Mouse (Mus musculus) embryo, embryonic 11 days (tissue): ENCODE measurements around the gene Hist1h2bb.

Experiments used
- DNase-seq: peaks from one replicate; pipeline ENCODE4 v3.0.0-alpha.2; 2015

Gene Hist1h2bb

DNA sequence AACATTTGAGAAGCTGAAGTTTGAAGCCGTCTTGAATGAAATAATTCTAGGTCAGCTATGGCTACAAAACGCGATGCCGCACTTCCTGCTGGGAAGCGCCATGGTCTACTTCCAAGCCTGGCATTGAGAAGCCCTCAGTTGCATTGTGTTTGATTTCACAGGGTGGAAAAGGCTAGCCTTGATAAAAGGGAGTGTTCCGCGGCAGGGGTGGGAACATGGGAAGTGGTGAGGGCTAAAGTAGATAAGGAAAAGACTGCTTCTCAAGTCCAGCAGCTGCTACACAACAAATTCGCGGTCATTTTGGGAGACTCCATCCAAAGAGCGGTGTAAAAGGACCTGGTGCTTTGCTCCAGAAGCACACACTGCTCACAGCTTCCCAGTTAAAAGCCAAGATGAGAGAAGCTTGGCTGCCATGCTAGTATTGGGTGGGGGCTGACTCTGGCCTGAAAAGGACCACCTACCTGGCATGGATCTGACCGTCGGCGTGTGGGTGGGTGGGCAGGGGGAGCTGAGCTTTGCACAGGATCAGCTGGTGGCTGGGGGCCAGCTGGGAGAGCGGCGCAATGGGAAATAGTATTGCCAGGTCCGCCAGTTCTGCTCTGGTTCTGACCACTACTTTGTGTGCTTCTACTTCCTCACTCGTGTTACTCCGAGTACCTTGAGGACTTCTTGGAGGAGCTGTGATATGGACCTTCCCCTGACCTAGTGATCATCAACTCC, 17.9 kb upstream of the Hist1h2bb start:
- no peak for DNase-seq

GRCm38 (mm10) chr13:23729192-23729525, 17.4 kb upstream of the Hist1h2bb start:
- DNase-seq, result no peak

GRCm38 (mm10) chr13:23729706-23730105, 16.8 kb upstream of the Hist1h2bb start:
- no peak for DNase-seq

DNA sequence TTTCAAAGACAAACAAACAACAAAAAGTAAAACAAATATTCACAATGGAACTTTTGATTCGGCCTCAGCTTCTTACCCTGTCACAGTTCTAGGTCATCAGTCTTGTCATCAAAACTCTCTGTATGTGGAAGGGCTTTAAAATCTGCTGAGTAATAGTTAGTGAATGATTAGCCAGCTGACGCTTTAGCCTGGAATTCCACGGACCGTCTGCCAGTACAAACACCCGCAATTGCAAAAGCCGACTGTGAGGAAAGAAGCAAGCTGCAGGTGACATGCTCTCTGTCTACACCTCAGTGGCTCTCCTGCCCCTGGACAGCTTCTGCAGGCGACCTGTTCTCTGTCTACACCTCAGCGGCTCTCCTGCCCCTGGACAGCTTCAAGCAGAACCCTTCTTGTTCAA, 16.1 kb upstream of the Hist1h2bb start:
- DNase-seq, result no peak

DNA sequence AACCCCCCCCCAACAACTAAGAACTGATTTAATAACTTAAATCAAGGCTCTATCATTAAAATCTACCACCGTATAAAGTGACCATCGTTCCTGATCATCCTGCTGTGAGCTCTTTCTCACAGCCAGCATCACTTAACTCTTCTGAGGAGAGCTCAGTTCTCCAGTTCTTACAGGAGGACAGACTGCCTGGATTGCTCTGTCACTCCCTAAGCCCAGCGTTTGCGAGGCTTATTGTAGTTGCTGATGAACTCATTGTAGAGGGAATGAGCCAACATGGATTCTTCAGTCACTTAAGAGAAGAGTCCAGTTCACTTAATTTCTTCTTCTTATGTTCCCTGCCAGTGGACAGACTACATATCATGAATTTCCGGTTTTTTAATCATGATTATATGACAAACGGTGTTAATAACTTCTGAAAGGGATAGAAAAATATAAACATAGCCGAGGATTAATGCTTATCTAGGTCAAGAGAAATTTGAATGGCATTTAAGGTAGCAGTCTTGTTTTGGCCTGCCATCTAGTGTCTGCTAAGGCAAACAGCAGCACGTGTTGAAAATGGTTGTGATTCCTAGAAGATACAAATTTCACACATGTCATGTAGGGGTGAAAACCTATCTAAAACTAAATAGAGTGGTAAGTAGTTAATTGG, 14.3 kb upstream of the Hist1h2bb start:
- DNase-seq, result peak; percentile 70

DNA sequence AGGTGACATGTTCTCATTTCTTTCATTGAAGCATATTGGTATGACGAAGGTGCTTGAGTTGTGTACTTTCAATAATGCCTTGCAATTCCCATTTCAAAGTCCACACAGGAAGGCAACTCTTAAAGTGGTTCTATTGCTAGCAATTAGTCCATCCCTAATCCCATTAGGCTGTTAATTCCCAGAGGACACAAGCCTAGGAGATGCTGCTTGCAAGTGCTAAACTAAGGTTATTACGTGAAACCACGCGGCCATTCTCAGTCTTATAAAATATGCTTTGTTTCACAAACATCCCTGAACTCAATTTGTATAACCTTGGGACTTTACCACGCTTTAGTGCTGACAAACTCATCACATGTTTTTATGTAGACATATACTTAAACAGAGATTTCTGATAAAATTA, 9.4 kb upstream of the Hist1h2bb start:
- DNase-seq, result no peak

GRCm38 (mm10) chr13:23738041-23738440, 8.5 kb upstream of the Hist1h2bb start:
- peak; percentile 49 for DNase-seq

DNA sequence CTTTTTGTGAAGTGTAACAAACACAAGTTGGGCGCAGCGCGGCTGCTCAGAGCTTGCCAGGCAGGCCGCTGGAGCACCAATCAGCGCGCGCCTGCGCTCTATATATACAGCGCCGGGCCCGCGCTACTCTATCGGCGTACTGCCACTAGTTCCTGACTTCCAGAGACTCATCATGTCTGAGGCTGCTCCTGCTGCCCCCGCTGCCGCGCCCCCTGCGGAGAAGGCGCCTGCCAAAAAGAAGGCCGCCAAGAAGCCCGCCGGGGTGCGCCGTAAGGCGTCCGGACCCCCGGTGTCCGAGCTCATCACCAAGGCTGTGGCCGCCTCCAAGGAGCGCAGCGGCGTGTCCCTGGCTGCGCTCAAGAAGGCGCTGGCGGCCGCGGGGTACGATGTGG, 7.9 kb upstream of the Hist1h2bb start, which contains the start of gene Hist1h1c:
Hist1h1c (plus strand) TSS at position 132 of the 392 bp plus-strand sequence.
- DNase-seq, result peak; percentile 95

DNA sequence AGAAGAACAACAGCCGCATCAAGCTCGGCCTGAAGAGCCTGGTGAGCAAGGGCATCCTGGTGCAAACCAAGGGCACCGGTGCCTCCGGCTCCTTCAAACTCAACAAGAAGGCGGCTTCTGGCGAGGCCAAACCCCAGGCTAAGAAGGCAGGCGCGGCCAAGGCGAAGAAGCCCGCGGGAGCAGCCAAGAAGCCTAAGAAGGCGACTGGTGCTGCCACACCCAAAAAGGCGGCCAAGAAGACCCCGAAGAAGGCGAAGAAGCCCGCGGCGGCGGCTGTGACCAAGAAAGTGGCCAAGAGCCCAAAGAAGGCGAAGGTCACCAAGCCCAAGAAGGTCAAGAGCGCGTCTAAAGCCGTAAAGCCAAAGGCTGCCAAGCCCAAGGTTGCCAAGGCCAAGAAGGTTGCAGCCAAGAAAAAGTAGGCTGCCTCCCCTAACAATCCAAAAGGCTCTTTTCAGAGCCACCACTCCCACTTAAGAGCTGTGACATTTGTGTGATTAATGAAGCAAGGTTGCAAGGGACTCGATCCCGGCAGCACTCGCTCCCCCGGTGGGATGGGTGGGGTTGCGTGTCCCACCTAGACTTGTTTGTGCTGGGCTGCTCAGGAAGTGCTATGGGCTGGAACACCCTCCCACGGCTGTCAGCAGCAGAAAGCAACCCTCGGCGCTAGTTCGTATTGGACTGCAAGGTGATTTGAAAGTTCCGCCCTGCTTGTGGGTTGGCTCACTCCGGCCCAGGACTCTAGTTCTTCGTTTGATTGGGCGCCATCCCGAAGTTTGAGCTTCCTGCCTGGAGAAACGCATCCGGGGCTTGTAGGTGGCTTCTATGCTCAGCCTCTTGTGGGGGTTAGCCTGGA, 7.2 kb upstream of the Hist1h2bb start:
- DNase-seq, result peak; percentile 93

GRCm38 (mm10) chr13:23739922-23740252, 6.6 kb upstream of the Hist1h2bb start:
- no peak for DNase-seq

GRCm38 (mm10) chr13:23740256-23740840, 6.2 kb upstream of the Hist1h2bb start:
- DNase-seq, result peak; percentile 42

DNA sequence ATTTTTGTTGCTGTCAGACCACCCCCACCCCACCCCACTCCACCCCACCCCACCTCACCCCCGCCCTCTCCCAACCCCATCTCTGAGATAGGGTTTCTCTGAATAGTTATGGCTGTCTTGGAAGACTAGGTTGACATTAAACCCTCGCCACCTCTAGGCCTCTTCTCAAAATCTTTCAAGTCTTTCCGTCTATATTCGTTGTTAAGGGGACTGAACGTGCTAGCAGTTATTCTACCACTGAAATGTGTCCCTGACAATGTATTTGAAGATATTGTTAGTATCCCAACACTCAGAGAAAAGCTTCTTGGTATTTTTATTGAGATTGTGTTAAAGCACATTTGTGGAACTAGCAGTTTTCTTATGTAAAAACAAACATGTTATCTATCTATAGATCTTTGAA, 5.6 kb upstream of the Hist1h2bb start:
- no peak for DNase-seq

DNA sequence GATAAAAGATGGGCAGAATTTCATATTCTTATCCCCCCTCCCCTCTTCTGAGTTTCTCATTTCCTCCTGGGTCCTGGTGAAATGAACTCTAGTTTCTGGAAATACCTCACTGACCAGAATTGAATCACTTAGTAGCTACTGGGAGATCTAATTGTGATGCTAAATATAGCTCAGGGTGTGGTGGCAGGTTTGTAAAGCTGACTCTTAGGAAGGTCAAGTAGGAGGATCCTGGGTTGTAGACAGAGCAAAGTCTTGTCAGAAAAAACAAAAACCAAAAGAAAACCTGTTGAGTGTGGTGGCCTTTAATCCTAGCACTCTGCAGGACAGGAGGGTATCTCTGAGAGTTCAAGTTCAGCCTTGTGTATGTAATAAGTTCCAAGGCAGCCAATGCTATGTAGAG, 4.5 kb upstream of the Hist1h2bb start:
- DNase-seq, result no peak

DNA sequence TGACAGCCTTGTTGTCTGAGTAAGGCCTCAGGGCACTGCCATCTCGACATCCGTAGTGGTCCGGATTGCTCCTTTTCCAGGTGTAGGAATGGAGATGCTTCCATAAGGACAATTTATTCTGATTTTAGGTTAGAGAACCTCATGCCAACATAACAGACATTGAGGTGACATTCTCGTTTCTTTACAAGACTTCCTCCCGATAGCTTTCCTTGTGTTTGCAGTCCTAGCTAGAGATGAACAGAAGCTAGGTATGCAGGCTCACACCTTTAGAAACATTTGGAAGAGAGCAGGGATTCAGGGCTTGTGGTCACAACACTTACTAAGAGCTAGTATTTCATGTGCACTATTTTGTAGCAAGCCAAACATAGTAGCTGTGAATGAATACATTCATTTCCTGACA, 3.3 kb upstream of the Hist1h2bb start:
- DNase-seq, result no peak

DNA sequence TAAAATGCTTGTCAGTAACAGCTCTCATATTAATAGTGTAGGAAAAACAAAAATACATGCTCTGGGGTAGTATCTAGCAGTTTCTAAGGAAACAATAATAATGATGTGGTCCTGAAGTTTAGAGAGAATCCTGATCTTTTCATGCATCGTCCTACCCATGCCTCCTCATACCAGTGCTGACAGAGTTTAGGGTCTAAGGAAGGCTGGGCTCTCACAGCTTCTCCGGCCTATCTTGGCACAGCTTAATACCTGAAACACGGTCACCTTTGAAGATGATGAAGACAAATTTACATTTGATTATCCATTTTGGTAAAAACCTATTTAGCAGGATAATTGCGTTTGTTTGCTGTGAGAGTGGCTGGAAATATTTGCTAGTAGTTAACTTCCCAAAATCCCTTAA, 2.6 kb upstream of the Hist1h2bb start:
- DNase-seq, result peak; percentile 37

DNA sequence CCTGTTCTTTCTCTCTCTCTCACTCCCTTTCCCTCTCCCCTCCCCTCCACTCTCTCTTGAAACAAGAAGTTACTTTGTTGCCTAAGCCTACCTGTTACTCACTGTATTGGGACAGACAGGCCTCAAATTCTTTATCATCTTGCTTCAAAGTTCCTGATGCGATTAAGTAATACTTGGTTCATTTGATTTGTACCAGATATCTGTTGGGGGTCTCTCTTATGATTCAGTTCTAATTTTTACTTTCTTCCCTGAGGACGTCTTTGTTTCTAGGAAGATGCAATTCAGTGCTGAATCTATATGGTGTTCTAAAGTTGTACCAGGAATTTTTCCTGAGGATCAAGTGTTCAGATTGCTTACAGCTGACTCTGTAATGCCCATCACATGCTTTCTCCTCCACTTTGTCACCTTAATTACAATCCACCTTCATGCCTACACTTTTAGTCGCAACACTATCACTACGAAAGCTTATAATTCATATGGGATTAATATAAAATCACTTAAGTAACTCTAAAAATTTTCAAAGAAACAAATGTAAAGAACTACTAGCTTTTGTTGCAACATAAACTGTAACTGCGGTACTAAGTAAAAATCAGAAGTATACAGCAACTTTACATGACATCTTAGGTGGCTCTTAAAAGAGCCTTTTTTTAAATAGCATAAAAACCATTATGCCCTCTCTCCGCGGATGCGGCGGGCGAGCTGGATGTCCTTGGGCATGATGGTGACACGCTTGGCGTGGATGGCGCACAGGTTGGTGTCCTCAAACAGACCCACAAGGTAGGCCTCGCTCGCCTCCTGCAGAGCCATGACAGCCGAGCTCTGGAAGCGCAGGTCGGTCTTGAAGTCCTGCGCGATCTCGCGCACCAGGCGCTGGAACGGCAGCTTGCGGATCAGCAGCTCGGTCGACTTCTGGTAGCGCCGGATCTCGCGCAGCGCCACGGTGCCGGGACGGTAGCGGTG, 1.8 kb upstream of the Hist1h2bb start:
- DNase-seq, result peak; percentile 47

GRCm38 (mm10) chr13:23745381-23746161, 963 bp upstream of the Hist1h2bb start, which contains the start of gene Hist1h3c:
Hist1h3c (minus strand) TSS chr13:23745602.
- peak; percentile 93 for DNase-seq

DNA sequence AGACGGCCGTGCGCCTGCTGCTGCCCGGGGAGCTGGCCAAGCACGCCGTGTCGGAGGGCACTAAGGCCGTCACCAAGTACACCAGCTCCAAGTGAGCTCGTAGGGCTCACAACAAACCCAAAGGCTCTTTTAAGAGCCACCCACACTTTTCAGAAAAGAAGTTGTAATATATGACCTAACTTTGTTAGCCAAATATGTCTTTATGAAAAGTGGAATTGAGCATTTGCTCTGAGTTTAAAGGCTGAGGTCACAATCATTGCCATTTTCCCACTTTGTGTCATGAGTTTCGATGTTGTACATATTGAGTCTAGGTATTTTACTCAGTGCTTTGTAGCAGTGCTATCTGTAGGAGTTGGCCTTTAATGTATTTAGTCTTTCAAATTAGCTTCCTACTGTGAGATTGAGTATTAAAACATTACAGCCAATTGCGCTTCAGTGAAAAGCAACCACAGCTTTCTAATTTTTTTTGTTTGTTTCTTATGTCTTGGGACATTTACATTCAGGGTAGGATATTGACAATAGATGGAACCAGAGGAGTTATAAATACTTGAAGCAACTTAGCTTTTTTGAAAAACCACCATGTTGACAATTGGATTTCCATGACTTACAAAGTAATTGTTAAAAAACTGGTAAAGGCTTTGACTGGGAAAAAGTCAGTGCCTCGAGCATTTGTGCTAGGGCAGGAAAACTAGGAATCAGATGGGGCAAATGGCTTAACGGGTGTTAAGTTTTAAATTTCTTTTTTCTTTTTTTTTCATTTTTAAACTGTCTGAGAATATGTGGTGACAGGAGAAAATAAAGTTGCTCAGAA, 752 bp downstream of the Hist1h2bb start:
- DNase-seq, result peak; percentile 60

DNA sequence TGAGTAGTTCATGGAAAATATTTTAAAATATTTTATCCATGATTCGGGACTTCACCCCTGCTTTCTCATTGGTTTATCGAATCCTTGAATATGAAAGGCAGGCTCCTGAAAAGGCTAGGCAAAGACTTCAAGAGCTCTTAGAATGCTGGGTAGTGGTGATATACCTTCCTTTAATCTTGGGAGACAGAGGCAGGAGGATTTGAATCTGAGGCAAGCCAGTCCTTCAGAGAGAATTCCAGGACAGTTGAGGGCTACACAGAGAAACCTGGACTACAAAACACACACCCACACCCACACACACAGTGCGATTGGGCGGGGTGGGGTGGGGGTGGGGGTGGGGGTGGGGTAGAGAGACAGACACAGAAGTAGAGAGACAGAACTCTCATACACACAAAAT, 1.4 kb downstream of the Hist1h2bb start:
- DNase-seq, result peak; percentile 58

DNA sequence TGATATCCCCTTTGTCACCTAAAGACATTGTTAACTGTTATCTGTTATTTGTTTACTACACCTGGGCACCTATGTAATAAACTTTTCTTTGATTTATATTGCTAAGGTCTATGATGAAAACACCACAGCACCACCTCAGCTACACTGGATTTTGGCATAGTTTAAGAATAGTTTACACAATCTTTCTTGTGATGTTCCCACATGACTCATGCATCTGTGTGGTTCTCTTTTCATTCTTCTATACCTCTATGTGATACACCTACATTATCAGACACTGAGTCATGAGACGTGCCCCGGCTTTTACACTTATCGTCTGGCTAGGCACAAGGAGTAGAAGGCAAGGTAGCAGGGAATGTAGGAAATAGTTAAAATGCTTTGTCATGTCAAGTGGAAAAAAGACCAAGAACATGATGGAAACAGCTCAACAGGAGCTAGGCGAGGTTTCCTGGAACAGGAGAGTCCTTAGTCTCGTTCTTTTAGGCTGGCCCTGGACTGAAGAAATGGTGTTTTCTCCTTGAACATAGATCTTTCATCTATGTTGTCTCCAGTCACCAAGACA, 3.1 kb downstream of the Hist1h2bb start:
- no peak for DNase-seq
